Mouse (Mus musculus) megakaryocyte, embryonic 14.5 days (primary cell): ENCODE measurements at regions not wholly inside any gene's neighbourhood (a gene's known extent, or its start where the extent isn't known, plus 50 kb on each side); places are given as distances from the start of the nearest gene placed in this dataset.

Source experiments
- FLI1 ChIP-seq: IDR thresholded peaks from 2 replicates; pipeline ENCODE4 v1.6.1; 2012; ENCODE audit warnings: low read length, inconsistent platforms, mixed read lengths
- GATA1 ChIP-seq: IDR thresholded peaks from 3 replicates; pipeline ENCODE4 v1.6.1; 2012; ENCODE audit warnings: mixed read lengths, low read length, inconsistent platforms, borderline replicate concordance

DNA sequence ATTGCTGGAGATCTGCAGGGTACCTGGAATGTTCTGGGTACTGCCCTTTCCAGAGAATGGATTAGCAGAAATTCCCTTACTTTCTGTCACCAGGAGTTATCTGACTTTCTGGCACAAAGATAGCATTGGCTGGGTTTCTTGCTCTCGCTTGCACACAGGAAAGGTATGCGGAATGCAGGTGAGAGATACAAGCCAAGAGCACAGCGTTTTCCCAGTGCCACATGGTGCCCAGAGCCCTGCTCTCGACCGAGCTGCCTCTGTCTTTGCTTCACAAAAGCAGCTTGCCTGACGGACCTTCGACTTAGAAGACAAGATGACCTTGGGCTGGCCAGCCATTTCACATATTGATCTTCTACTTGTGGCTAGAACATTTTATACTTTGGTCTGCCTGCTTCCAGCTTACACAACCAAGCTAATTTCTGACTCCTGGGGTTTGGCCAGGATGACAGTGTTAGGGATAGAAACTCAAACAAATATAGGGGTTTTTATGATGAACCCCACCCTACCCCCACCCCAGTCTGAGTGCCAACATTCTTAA, 587.6 kb downstream of the Zfp706 start:
- no peak for TF ChIP-seq FLI1
- TF ChIP-seq GATA1, result no peak
